Mouse (Mus musculus): ENCODE measurements around the gene Hist1h3d. TPM values are rescaled to one million over a fixed set of nuclear protein-coding genes. Genes with fewer than 3 reads are reported as not detected.
"Not testable (repeated sequence)": the region's sequence is repeated elsewhere in the genome, so short reads cannot be mapped to it uniquely, and the experiment has no call there.

Gene Hist1h3d
- polyA plus RNA-seq, 1 experiment from 2014 or later: 13.2 TPM

DNA sequence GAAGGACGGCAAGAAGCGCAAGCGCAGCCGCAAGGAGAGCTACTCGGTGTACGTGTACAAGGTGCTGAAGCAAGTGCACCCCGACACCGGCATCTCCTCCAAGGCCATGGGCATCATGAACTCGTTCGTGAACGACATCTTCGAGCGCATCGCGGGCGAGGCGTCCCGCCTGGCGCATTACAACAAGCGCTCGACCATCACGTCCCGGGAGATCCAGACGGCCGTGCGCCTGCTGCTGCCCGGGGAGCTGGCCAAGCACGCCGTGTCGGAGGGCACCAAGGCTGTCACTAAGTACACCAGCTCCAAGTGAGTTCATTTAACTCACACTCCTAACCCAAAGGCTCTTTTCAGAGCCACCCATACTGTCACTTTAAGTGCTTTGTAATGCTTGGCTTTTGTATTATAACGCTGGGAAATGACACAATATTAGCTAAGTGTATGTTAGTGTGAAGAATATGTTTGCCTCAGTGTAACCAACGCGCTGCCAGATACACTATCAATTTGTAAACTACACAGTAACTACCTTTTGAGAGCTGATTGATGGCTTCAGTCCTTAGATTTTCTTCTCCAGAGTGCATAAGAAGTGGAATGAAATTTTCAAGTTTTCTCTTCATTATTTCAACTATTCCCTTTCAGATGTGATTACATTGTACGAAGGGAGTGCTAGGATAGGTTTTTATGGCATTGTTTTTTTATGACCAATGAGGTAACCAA lies 3.9 kb upstream of the Hist1h3d start:
- under 1% methylated on average over 9 of the region's 34 CpGs for WGBS
- Histone ChIP-seq H3K9ac (ENCODE audit: low read length) (peak overlapping the region; percentile 71), H3K4me3 (ENCODE audit: low read depth, low read length) (peak overlapping the region; percentile 32), H3K4me2 (ENCODE audit: low read depth, severe bottlenecking) (peak overlapping the region; percentile 80), H3K27ac (replicated peaks; ENCODE audit: low read depth, low read length) (peak overlapping the region; percentile 95)
- not testable (repeated sequence) for H3K36me3 ChIP-seq (ENCODE audit: control insufficient read depth, insufficient read depth, low read length); ATAC-seq (ENCODE audit: insufficient number of reproducible peaks, low FRiP score, low TSS enrichment, low read depth); H3K27me3 ChIP-seq (ENCODE audit: control insufficient read depth, insufficient read depth, low read length); H3K9me3 ChIP-seq (ENCODE audit: control insufficient read depth, low read length); H3K4me1 ChIP-seq (ENCODE audit: control insufficient read depth, insufficient read depth, low read length)
- peak; percentile 60 for DNase-seq (ENCODE audit: low spot score)

DNA sequence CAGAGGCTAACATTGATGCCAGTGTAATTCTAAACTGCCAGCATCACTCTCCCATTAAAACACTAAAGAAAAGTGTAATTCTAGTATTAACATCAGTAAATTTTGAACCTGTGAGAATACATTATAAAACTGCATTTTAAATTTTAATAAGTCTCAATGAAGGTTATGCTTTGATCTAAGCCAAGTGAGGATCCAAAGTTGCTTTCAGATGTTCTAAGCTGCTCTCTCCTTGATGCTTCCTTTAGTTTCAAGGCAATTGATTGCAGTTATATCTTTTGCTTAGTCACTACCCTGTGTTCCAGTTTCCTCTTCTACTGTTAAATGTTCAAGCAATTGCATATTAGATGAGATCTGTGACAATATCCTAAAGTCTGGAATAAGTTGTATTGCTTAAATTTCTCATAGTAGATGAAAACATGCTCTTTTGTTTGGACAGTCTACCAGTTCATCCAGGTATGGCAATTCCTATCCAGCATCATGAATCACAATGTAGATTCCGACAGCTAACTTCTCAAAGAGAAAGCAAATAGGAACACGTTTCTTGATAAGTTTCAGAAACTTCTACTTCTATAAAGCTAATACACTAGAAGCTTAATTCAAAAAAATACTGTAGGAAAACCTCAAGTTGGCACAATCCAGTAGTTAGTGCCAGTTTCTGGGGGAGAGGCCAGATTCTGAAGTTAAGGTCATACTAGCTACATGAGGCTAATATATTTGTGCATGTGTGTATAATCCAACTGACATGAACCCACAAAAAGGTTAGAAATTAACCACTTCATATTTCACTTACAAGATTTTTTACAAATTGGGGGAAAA lies 3.1 kb upstream of the Hist1h3d start:
- ATAC-seq (ENCODE audit: insufficient number of reproducible peaks, low FRiP score, low TSS enrichment, low read depth) (no peak), DNase-seq (ENCODE audit: low spot score) (peak; percentile 31)

DNA sequence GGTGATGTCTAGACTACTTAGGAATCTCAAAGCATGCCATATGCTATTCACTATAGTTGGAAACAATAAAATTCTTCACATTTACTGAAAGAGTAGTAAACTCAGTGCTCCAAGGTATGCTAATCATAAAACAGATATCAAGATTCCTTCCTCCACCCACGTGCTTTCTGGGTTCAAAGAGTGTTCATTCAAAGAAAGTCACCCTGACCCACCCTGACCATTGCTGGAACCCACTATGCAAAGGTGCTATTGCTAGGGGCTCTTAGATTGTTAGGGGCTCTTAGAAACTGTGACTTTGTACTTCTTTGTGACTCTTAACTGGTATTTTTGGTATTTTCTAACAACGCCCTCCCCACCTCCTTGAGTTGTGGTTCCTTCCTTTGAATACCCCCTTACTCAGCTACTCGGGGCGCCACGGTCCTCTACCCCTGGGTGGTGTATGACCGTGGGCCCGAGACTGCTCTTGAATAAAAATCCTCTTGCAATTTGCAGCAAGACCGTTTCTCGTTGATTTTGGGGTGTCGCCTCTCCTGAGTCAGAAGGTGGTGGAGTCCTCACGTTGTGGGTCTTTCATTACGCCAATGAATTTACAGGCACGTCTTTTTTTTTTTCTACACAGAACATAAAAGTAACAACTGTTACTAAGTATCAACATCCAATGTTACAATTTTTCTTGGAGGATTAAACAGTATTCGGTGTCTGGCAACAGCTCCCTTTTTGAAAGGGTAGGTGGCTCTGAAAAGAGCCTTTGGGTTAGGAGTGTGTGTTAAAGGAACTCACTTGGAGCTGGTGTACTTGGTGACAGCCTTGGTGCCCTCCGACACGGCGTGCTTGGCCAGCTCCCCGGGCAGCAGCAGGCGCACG lies 2.3 kb upstream of the Hist1h3d start:
- H3K36me3 ChIP-seq (ENCODE audit: control insufficient read depth, insufficient read depth, low read length); H3K9me3 ChIP-seq (ENCODE audit: control insufficient read depth, low read length); ATAC-seq (ENCODE audit: insufficient number of reproducible peaks, low FRiP score, low TSS enrichment, low read depth); H3K27me3 ChIP-seq (ENCODE audit: control insufficient read depth, insufficient read depth, low read length); H3K4me1 ChIP-seq (ENCODE audit: control insufficient read depth, insufficient read depth, low read length): not testable (repeated sequence)
- peak overlapping the region; percentile 80 for H3K4me2 ChIP-seq (ENCODE audit: low read depth, severe bottlenecking)
- peak; percentile 59 for DNase-seq (ENCODE audit: low spot score)
- H3K9ac ChIP-seq (ENCODE audit: low read length): peak overlapping the region; percentile 82
- H3K4me3 ChIP-seq (ENCODE audit: low read depth, low read length): peak overlapping the region; percentile 37
- peak overlapping the region; percentile 95 for H3K27ac ChIP-seq (replicated peaks; ENCODE audit: low read depth, low read length)
- WGBS: 14% methylated on average over 18 of the region's 20 CpGs

More for the DNA sequence above, 3.1 kb upstream of the Hist1h3d start:
- Histone ChIP-seq H3K4me1 (ENCODE audit: control insufficient read depth, insufficient read depth, low read length) (peaks cover 8% of the 10 kb centered on the region; the same call in 1 of the 2 replicates), H3K27me3 (ENCODE audit: control insufficient read depth, insufficient read depth, low read length) (no peaks in the 10 kb centered on the region), H3K9me3 (ENCODE audit: control insufficient read depth, low read length) (no peaks in the 10 kb centered on the region), H3K9ac (ENCODE audit: low read length) (peak overlapping the region; percentile 71), H3K36me3 (ENCODE audit: control insufficient read depth, insufficient read depth, low read length) (no peaks in the 10 kb centered on the region), H3K4me2 (ENCODE audit: low read depth, severe bottlenecking) (peak overlapping the region; percentile 80), H3K4me3 (ENCODE audit: low read depth, low read length) (peak overlapping the region; percentile 32), H3K27ac (replicated peaks; ENCODE audit: low read depth, low read length) (peak overlapping the region; percentile 95)
- WGBS: 39% methylated on average over 2 of the region's 2 CpGs

DNA sequence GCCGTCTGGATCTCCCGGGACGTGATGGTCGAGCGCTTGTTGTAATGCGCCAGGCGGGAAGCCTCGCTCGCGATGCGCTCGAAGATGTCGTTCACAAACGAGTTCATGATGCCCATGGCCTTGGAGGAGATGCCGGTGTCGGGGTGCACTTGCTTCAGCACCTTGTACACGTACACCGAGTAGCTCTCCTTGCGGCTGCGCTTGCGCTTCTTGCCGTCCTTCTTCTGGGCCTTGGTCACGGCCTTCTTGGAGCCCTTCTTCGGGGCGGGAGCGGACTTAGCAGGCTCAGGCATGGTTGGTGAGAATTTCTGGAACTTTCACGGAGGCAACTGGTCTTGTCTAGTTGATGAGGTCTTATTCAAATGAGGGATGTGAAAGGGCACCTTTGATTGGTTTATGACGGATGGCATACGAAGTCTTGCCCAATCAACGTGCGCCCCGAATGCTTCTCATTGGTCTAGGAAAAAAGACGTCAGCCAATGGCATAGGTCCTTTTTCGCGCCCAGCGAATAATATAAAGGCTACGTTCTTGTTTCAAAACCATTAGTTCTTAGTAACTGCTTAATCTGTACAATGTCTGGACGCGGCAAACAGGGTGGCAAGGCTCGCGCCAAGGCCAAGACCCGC lies 1.6 kb upstream of the Hist1h3d start, which contains the start of the genes Hist1h2bf and Hist1h2ad:
Gene Hist1h2bf (minus strand): TSS at position 299 of the 627 bp plus-strand sequence.
Gene Hist1h2ad (plus strand): TSS at position 484 of the 627 bp plus-strand sequence.
- peak within 1 kb of the TSS; percentile 82 for H3K9ac ChIP-seq (ENCODE audit: low read length)
- WGBS: under 1% methylated on average over 35 of the region's 42 CpGs
- not testable (repeated sequence) for H3K9me3 ChIP-seq (ENCODE audit: control insufficient read depth, low read length); H3K27me3 ChIP-seq (ENCODE audit: control insufficient read depth, insufficient read depth, low read length); H3K4me1 ChIP-seq (ENCODE audit: control insufficient read depth, insufficient read depth, low read length); H3K36me3 ChIP-seq (ENCODE audit: control insufficient read depth, insufficient read depth, low read length)
- peak within 1 kb of the TSS; percentile 95 for H3K27ac ChIP-seq (replicated peaks; ENCODE audit: low read depth, low read length)
- H3K4me3 ChIP-seq (ENCODE audit: low read depth, low read length): peak within 1 kb of the TSS; percentile 37
- peak; percentile 90 for ATAC-seq (ENCODE audit: insufficient number of reproducible peaks, low FRiP score, low TSS enrichment, low read depth)
- peak; percentile 91 for DNase-seq (ENCODE audit: low spot score)
- H3K4me2 ChIP-seq (ENCODE audit: low read depth, severe bottlenecking): peak within 1 kb of the TSS; percentile 80

DNA sequence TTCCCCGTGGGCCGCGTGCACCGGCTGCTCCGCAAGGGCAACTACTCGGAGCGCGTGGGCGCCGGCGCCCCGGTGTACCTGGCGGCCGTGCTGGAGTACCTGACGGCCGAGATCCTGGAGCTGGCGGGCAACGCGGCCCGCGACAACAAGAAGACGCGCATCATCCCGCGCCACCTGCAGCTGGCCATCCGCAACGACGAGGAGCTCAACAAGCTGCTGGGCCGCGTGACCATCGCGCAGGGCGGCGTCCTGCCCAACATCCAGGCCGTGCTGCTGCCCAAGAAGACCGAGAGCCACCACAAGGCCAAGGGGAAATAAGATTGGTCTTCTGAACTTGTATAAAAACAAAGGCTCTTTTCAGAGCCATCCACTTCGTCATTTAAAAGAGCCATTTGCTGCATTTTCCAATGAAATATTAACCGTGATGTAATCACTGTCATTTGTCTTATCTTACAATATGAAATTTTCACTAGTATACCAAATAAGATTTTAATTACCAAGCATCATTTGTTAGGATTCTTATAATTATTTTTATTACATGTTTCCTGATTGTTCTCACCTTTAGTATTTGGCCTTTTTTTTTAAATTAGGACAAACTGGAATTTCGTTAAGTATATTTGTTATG lies 905 bp upstream of the Hist1h3d start:
- H3K27ac ChIP-seq (replicated peaks; ENCODE audit: low read depth, low read length): peak overlapping the region; percentile 95
- H3K9ac ChIP-seq (ENCODE audit: low read length): peak overlapping the region; percentile 60; the same call in 1 of the 2 replicates
- peak; percentile 30 for DNase-seq (ENCODE audit: low spot score)
- ATAC-seq (ENCODE audit: insufficient number of reproducible peaks, low FRiP score, low TSS enrichment, low read depth); H3K9me3 ChIP-seq (ENCODE audit: control insufficient read depth, low read length); H3K36me3 ChIP-seq (ENCODE audit: control insufficient read depth, insufficient read depth, low read length); H3K4me1 ChIP-seq (ENCODE audit: control insufficient read depth, insufficient read depth, low read length); H3K27me3 ChIP-seq (ENCODE audit: control insufficient read depth, insufficient read depth, low read length): not testable (repeated sequence)
- peak overlapping the region; percentile 28 for H3K4me3 ChIP-seq (ENCODE audit: low read depth, low read length)
- H3K4me2 ChIP-seq (ENCODE audit: low read depth, severe bottlenecking): peak overlapping the region; percentile 43; the same call in 1 of the 2 replicates
- WGBS: under 1% methylated on average over 6 of the region's 39 CpGs

DNA sequence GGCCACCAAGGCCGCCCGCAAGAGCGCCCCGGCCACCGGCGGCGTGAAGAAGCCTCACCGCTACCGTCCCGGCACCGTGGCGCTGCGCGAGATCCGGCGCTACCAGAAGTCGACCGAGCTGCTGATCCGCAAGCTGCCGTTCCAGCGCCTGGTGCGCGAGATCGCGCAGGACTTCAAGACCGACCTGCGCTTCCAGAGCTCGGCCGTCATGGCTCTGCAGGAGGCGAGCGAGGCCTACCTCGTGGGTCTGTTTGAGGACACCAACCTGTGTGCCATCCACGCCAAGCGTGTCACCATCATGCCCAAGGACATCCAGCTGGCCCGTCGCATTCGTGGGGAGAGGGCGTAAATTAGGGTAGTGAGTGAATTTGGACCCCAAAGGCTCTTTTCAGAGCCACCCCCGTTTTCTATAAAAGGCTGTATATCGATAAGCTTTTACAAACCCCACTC lies 326 bp downstream of the Hist1h3d start:
- peak overlapping the region; percentile 85 for H3K9ac ChIP-seq (ENCODE audit: low read length)
- peak; percentile 65 for DNase-seq (ENCODE audit: low spot score)
- H3K4me2 ChIP-seq (ENCODE audit: low read depth, severe bottlenecking): peak overlapping the region; percentile 69
- peak overlapping the region; percentile 94 for H3K27ac ChIP-seq (replicated peaks; ENCODE audit: low read depth, low read length)
- not testable (repeated sequence) for H3K9me3 ChIP-seq (ENCODE audit: control insufficient read depth, low read length); H3K4me1 ChIP-seq (ENCODE audit: control insufficient read depth, insufficient read depth, low read length); H3K27me3 ChIP-seq (ENCODE audit: control insufficient read depth, insufficient read depth, low read length); ATAC-seq (ENCODE audit: insufficient number of reproducible peaks, low FRiP score, low TSS enrichment, low read depth); H3K36me3 ChIP-seq (ENCODE audit: control insufficient read depth, insufficient read depth, low read length)
- H3K4me3 ChIP-seq (ENCODE audit: low read depth, low read length): peak overlapping the region; percentile 45
- 2% methylated on average over 8 of the region's 40 CpGs for WGBS

DNA sequence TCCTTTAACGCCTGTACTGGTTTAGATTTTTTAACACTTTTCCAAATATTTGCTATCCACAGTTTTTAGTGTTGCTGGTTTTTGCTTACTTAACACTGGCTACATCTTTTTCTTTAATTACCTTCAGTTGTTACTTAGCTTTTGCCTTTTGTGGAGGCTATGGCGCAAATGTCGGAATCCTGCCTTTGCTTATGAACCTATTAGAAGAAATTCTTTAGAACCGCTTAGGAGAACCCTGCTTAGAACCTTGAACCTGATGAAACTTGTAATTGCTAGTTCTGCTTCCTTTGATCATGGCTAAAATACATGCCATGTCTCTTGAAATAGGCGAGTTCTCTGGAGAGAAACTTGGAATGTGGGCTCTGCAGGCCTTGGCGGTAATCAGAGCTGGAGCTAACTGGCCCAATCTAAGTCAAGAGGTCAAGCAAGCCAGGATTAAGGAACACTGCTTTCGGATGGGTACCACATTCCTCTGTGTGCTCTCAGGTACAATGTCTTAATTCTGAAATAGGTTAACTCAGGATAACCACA lies 853 bp downstream of the Hist1h3d start:
- peak overlapping the region; percentile 69 for H3K4me2 ChIP-seq (ENCODE audit: low read depth, severe bottlenecking)
- H3K27me3 ChIP-seq (ENCODE audit: control insufficient read depth, insufficient read depth, low read length): no peaks in the 10 kb centered on the region
- WGBS: 4% methylated on average over 7 of the region's 7 CpGs
- peak overlapping the region; percentile 85 for H3K9ac ChIP-seq (ENCODE audit: low read length)
- H3K4me1 ChIP-seq (ENCODE audit: control insufficient read depth, insufficient read depth, low read length): peaks cover 7% of the 10 kb centered on the region; the same call in 1 of the 2 replicates
- H3K27ac ChIP-seq (replicated peaks; ENCODE audit: low read depth, low read length): peak overlapping the region; percentile 94
- DNase-seq (ENCODE audit: low spot score) (peak; percentile 76), ATAC-seq (ENCODE audit: insufficient number of reproducible peaks, low FRiP score, low TSS enrichment, low read depth) (no peak)
- peak overlapping the region; percentile 45 for H3K4me3 ChIP-seq (ENCODE audit: low read depth, low read length)
- no peaks in the 10 kb centered on the region for H3K9me3 ChIP-seq (ENCODE audit: control insufficient read depth, low read length)
- no peaks in the 10 kb centered on the region for H3K36me3 ChIP-seq (ENCODE audit: control insufficient read depth, insufficient read depth, low read length)

Measured in limb, embryonic 11.5 days (tissue).